Mouse (Mus musculus): ENCODE results near the gene Prrg2. TPM values are rescaled to one million over a fixed set of nuclear protein-coding genes. Genes with fewer than 3 reads are reported as not detected.
A peak's percentile ranks its signal among the peaks of the same experiment; 100 is the strongest.

Gene Prrg2
- total RNA-seq, 1 experiment: 11.4 TPM

GRCm38 (mm10) chr7:45073171-45073707 is 10.8 kb upstream of the Prrg2 start:
- in situ Hi-C loops (cut with MboI; ENCODE audit: low sequenced_read_pairs in 2 of 2, unreplicated experiment in 2 of 2): no loop called here
- H3K4me1 ChIP-seq (ENCODE audit: control insufficient read depth in 2 of 2, insufficient read depth in 2 of 2, low read length in 2 of 2, poor library complexity in 1 of 2): peaks cover 5 to 25% of the 10 kb centered on the region in 2 experiments; a peak in 3 of 4 replicates
- no peak for TF ChIP-seq ZNF384 (IDR thresholded peaks at IDR 0.05; ENCODE audit: low read depth, low read length)
- no peak for TF ChIP-seq HCFC1 (IDR thresholded peaks at IDR 0.05; ENCODE audit: borderline replicate concordance, insufficient read depth, low read length)
- TF ChIP-seq MAFK (IDR thresholded peaks at IDR 0.05; ENCODE audit: insufficient read depth, low read depth, low read length): no peak
- TF ChIP-seq ZC3H11A (IDR thresholded peaks at IDR 0.05; ENCODE audit: borderline replicate concordance, low read depth, low read length): no peak
- TF ChIP-seq CHD2 (IDR thresholded peaks at IDR 0.05; ENCODE audit: low read depth, low read length): no peak
- H3K36me3 ChIP-seq (ENCODE audit: control insufficient read depth, insufficient read depth, low read length, poor library complexity, severe bottlenecking): peaks cover 24% of the 10 kb centered on the region
- no peak for DNase-seq (ENCODE audit: low read depth, low spot score)
- no peaks in the 10 kb centered on the region for H3K9me3 ChIP-seq (ENCODE audit: control insufficient read depth, insufficient read depth, low read depth, low read length)
- H3K9ac ChIP-seq (ENCODE audit: insufficient read depth, low read depth, low read length, poor library complexity, severe bottlenecking): no peak overlapping the region
- no peak overlapping the region for H3K4me3 ChIP-seq (ENCODE audit: insufficient read depth in 1 of 2, low read depth in 1 of 2, low read length in 2 of 2, poor library complexity in 1 of 2, severe bottlenecking in 1 of 2)
- H3K27ac ChIP-seq (ENCODE audit: insufficient read depth, low read depth, low read length, poor library complexity, severe bottlenecking): no peak overlapping the region

DNA sequence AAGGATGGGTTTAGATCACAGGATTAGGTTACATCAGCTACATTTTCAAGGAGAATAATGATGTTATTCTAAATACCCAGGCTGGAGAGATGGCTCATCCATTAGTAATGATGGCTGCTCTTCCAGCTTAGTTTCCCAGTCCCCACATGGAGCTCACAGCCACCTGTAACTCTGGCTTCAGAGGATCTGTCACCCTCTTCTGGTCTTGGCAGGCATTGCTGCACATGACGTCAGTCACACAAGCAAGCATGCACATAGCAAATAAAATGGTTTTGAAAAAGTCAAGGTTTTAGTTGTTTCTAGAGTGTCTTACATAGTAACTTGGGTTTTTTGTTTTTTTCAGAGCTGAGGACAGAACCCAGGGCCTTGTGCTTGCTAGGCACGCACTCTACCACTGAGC is 9.8 kb upstream of the Prrg2 start:
- no peak overlapping the region for H3K4me3 ChIP-seq (ENCODE audit: insufficient read depth in 1 of 2, low read depth in 1 of 2, low read length in 2 of 2, poor library complexity in 1 of 2, severe bottlenecking in 1 of 2)
- H3K27ac ChIP-seq (ENCODE audit: insufficient read depth, low read depth, low read length, poor library complexity, severe bottlenecking): no peak overlapping the region
- no peak for TF ChIP-seq MAFK (IDR thresholded peaks at IDR 0.05; ENCODE audit: insufficient read depth, low read depth, low read length)
- no peak for TF ChIP-seq CHD2 (IDR thresholded peaks at IDR 0.05; ENCODE audit: low read depth, low read length)
- TF ChIP-seq ZC3H11A (IDR thresholded peaks at IDR 0.05; ENCODE audit: borderline replicate concordance, low read depth, low read length): no peak
- TF ChIP-seq HCFC1 (IDR thresholded peaks at IDR 0.05; ENCODE audit: borderline replicate concordance, insufficient read depth, low read length): no peak
- no peak for TF ChIP-seq ZNF384 (IDR thresholded peaks at IDR 0.05; ENCODE audit: low read depth, low read length)
- peaks cover 5 to 24% of the 10 kb centered on the region in 2 experiments; a peak in 3 of 4 replicates for H3K4me1 ChIP-seq (ENCODE audit: control insufficient read depth in 2 of 2, insufficient read depth in 2 of 2, low read length in 2 of 2, poor library complexity in 1 of 2)
- H3K9ac ChIP-seq (ENCODE audit: insufficient read depth, low read depth, low read length, poor library complexity, severe bottlenecking): no peak overlapping the region
- in situ Hi-C loops (cut with MboI; ENCODE audit: low sequenced_read_pairs in 2 of 2, unreplicated experiment in 2 of 2): no loop called here
- peaks cover 18% of the 10 kb centered on the region for H3K36me3 ChIP-seq (ENCODE audit: control insufficient read depth, insufficient read depth, low read length, poor library complexity, severe bottlenecking)
- DNase-seq (ENCODE audit: low read depth, low spot score): no peak
- no peaks in the 10 kb centered on the region for H3K9me3 ChIP-seq (ENCODE audit: control insufficient read depth, insufficient read depth, low read depth, low read length)

DNA sequence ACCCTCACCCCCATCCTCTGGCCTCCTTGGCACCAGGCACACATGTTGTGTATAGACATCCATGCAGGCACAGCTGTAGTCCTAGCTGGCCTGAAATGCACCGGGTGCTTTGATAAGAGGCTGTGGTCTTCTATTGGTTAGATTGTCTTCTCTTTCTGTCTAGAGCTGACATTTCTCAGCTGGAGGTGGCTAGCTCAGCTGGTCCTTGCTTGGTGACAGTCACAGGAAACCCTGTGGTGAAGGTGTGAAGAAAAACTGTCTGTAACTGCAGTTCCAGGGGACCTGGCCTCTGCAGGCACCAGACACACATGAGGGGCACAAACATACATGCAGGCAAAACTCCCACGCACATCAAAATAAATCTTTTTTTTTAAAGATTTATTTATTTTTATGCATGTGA is 7.2 kb upstream of the Prrg2 start:
- Histone ChIP-seq H3K9ac (ENCODE audit: insufficient read depth, low read depth, low read length, poor library complexity, severe bottlenecking) (no peak overlapping the region), H3K27ac (ENCODE audit: insufficient read depth, low read depth, low read length, poor library complexity, severe bottlenecking) (no peak overlapping the region), H3K9me3 (ENCODE audit: control insufficient read depth, insufficient read depth, low read depth, low read length) (no peaks in the 10 kb centered on the region), H3K4me1 (ENCODE audit: control insufficient read depth in 2 of 2, insufficient read depth in 2 of 2, low read length in 2 of 2, poor library complexity in 1 of 2) (peaks cover 5 to 25% of the 10 kb centered on the region in 2 experiments), H3K4me3 (ENCODE audit: insufficient read depth in 1 of 2, low read depth in 1 of 2, low read length in 2 of 2, poor library complexity in 1 of 2, severe bottlenecking in 1 of 2) (no peak overlapping the region), H3K36me3 (ENCODE audit: control insufficient read depth, insufficient read depth, low read length, poor library complexity, severe bottlenecking) (peaks cover 4% of the 10 kb centered on the region; the same call in 1 of the 2 replicates)
- TF ChIP-seq HCFC1 (IDR thresholded peaks at IDR 0.05; ENCODE audit: borderline replicate concordance, insufficient read depth, low read length) (no peak), MAFK (IDR thresholded peaks at IDR 0.05; ENCODE audit: insufficient read depth, low read depth, low read length) (no peak), CHD2 (IDR thresholded peaks at IDR 0.05; ENCODE audit: low read depth, low read length) (no peak), ZC3H11A (IDR thresholded peaks at IDR 0.05; ENCODE audit: borderline replicate concordance, low read depth, low read length) (no peak)
- no peak for DNase-seq (ENCODE audit: low read depth, low spot score)
- in situ Hi-C loops (cut with MboI; ENCODE audit: low sequenced_read_pairs in 2 of 2, unreplicated experiment in 2 of 2): no loop called here

DNA sequence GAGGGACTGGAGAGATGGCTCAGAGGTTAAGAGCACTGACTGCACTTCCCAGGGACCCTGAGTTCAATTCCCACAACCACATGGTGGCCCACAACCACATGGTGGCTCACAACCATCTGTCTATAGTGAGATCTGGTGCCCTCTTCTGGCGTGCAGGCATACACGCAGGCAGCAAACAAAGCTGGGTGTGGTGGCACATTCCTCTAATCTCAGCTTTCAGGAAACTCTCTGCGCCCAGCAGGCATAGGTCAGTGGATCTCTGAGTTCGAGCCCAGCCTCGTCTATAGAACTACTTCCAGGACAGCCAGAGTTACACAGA is 5.5 kb upstream of the Prrg2 start:
- in situ Hi-C loops (cut with MboI; ENCODE audit: low sequenced_read_pairs in 2 of 2, unreplicated experiment in 2 of 2): no loop called here
- Histone ChIP-seq H3K9ac (ENCODE audit: insufficient read depth, low read depth, low read length, poor library complexity, severe bottlenecking) (peak overlapping the region; percentile 30; the same call in 1 of the 2 replicates), H3K4me3 (ENCODE audit: insufficient read depth in 1 of 2, low read depth in 1 of 2, low read length in 2 of 2, poor library complexity in 1 of 2, severe bottlenecking in 1 of 2) (no peak overlapping the region), H3K27ac (ENCODE audit: insufficient read depth, low read depth, low read length, poor library complexity, severe bottlenecking) (no peak overlapping the region; the same call in 1 of the 2 replicates), H3K36me3 (ENCODE audit: control insufficient read depth, insufficient read depth, low read length, poor library complexity, severe bottlenecking) (no peaks in the 10 kb centered on the region), H3K9me3 (ENCODE audit: control insufficient read depth, insufficient read depth, low read depth, low read length) (no peaks in the 10 kb centered on the region), H3K4me1 (ENCODE audit: control insufficient read depth in 2 of 2, insufficient read depth in 2 of 2, low read length in 2 of 2, poor library complexity in 1 of 2) (peaks cover 5 to 18% of the 10 kb centered on the region in 2 experiments)
- DNase-seq (ENCODE audit: low read depth, low spot score): no peak
- TF ChIP-seq HCFC1 (IDR thresholded peaks at IDR 0.05; ENCODE audit: borderline replicate concordance, insufficient read depth, low read length) (0 out of 2 replicates have a peak, but pooled peaks have one; percentile 47), ZNF384 (IDR thresholded peaks at IDR 0.05; ENCODE audit: low read depth, low read length) (no peak), ZC3H11A (IDR thresholded peaks at IDR 0.05; ENCODE audit: borderline replicate concordance, low read depth, low read length) (peak; percentile 52; the same call in 1 of the 2 replicates)
